Mouse (Mus musculus): ENCODE measurements around the gene Ldah.
"Not testable (repeated sequence)": the region's sequence is repeated elsewhere in the genome, so short reads cannot be mapped to it uniquely, and the experiment has no call there.

Gene Ldah

GRCm38 (mm10) chr12:8207978-8208403 lies at the start of gene Ldah:
Gene Ldah (plus strand): TSS chr12:8208107.
- DNase-seq (ENCODE audit: low read depth, low spot score): peak; percentile 97

- no peak for DNase-seq (ENCODE audit: low read depth, low spot score)
Observed at GRCm38 (mm10) chr12:8167743-8168142, 40.2 kb upstream of the Ldah start.

- no peak for DNase-seq (ENCODE audit: low read depth, low spot score)
Observed at GRCm38 (mm10) chr12:8180921-8181320, 27.0 kb upstream of the Ldah start.

- DNase-seq (ENCODE audit: low read depth, low spot score): no peak
Observed at GRCm38 (mm10) chr12:8181744-8182143, 26.2 kb upstream of the Ldah start.

- DNase-seq (ENCODE audit: low read depth, low spot score): no peak
Observed at GRCm38 (mm10) chr12:8184518-8184917, 23.4 kb upstream of the Ldah start.

- no peak for DNase-seq (ENCODE audit: low read depth, low spot score)
Observed at GRCm38 (mm10) chr12:8188161-8188560, 19.7 kb upstream of the Ldah start.

- DNase-seq (ENCODE audit: low read depth, low spot score): not testable (repeated sequence)
Observed at GRCm38 (mm10) chr12:8188796-8189535, 18.9 kb upstream of the Ldah start.

GRCm38 (mm10) chr12:8189722-8190121 lies 18.2 kb upstream of the Ldah start:
- no peak for DNase-seq (ENCODE audit: low read depth, low spot score)

- no peak for DNase-seq (ENCODE audit: low read depth, low spot score)
Observed at GRCm38 (mm10) chr12:8205721-8206120, 2.2 kb upstream of the Ldah start.

- DNase-seq (ENCODE audit: low read depth, low spot score): no peak
Observed at GRCm38 (mm10) chr12:8207578-8207977, 329 bp upstream of the Ldah start.

- no peak for DNase-seq (ENCODE audit: low read depth, low spot score)
Observed at GRCm38 (mm10) chr12:8216392-8217280, 8.7 kb downstream of the Ldah start.

- DNase-seq (ENCODE audit: low read depth, low spot score): no peak
Observed at GRCm38 (mm10) chr12:8223036-8223435, 15.1 kb downstream of the Ldah start.

- peak; percentile 66 for DNase-seq (ENCODE audit: low read depth, low spot score)
Observed at GRCm38 (mm10) chr12:8231101-8231500, 23.2 kb downstream of the Ldah start.

- peak; percentile 59 for DNase-seq (ENCODE audit: low read depth, low spot score)
Observed at GRCm38 (mm10) chr12:8232679-8233078, 24.8 kb downstream of the Ldah start.

GRCm38 (mm10) chr12:8242181-8242580 lies 34.3 kb downstream of the Ldah start:
- DNase-seq (ENCODE audit: low read depth, low spot score): no peak

GRCm38 (mm10) chr12:8244746-8245145 lies 36.8 kb downstream of the Ldah start:
- no peak for DNase-seq (ENCODE audit: low read depth, low spot score)

GRCm38 (mm10) chr12:8260297-8260696 lies 52.4 kb downstream of the Ldah start:
- no peak for DNase-seq (ENCODE audit: low read depth, low spot score)

GRCm38 (mm10) chr12:8266311-8266710 lies 58.4 kb downstream of the Ldah start:
- DNase-seq (ENCODE audit: low read depth, low spot score): no peak

- DNase-seq (ENCODE audit: low read depth, low spot score): no peak
Observed at GRCm38 (mm10) chr12:8269627-8270026, 61.7 kb downstream of the Ldah start.

GRCm38 (mm10) chr12:8271405-8271804 lies 63.5 kb downstream of the Ldah start:
- no peak for DNase-seq (ENCODE audit: low read depth, low spot score)

- DNase-seq (ENCODE audit: low read depth, low spot score): no peak
Observed at GRCm38 (mm10) chr12:8273471-8274171, 65.7 kb downstream of the Ldah start.

- DNase-seq (ENCODE audit: low read depth, low spot score): no peak
Observed at GRCm38 (mm10) chr12:8275424-8275823, 67.5 kb downstream of the Ldah start.

Measured in A20 (cell line).